Mouse (Mus musculus) myocyte (in vitro differentiated cells): Measurements from ENCODE around the gene Nos1ap. TPM values are rescaled to one million over a fixed set of nuclear protein-coding genes. Genes with fewer than 3 reads are reported as not detected.

Experiments used
- H3K27me3 ChIP-seq: one replicate; pipeline ENCODE4 v1.6.1; 2011; ENCODE audit not compliant: control insufficient read depth, insufficient read depth, insufficient read length
- H3K36me3 ChIP-seq: one replicate; pipeline ENCODE4 v1.6.1; 2011; ENCODE audit not compliant: control insufficient read depth, insufficient read depth
- H3K4me2 ChIP-seq: one replicate; pipeline ENCODE4 v1.6.1; 2011; ENCODE audit warnings: low read depth, control low read depth
- H3K4me3 ChIP-seq: one replicate; pipeline ENCODE4 v1.5.1; 2011; ENCODE audit warnings: mild to moderate bottlenecking, control low read depth, moderate library complexity
- H3K79me2 ChIP-seq: one replicate; pipeline ENCODE4 v1.6.1; 2011; ENCODE audit not compliant: control insufficient read depth, insufficient read depth
- H3ac ChIP-seq: one replicate; pipeline ENCODE4 v1.6.1; 2011; ENCODE audit not compliant: control insufficient read depth, insufficient read length
- CEBPB ChIP-seq: IDR thresholded peaks from 2 replicates; pipeline ENCODE4 v1.6.1; 2011; ENCODE audit warnings: mild to moderate bottlenecking, moderate library complexity; ENCODE audit not compliant: poor library complexity, insufficient read depth, severe bottlenecking
- E2F4 ChIP-seq: IDR thresholded peaks from one replicate; pipeline ENCODE4 v1.6.1; 2011; ENCODE audit warnings: mild to moderate bottlenecking, control low read depth, moderate library complexity; ENCODE audit not compliant: insufficient read depth
- MAX ChIP-seq: IDR thresholded peaks from one replicate; pipeline ENCODE4 v1.6.1; 2011; ENCODE audit warnings: low read depth, mild to moderate bottlenecking, control low read depth
- MYOD1 ChIP-seq, 3 experiments: IDR thresholded peaks; one replicate each; pipeline ENCODE4 v1.6.1; 2011; ENCODE audit warnings: control low read depth in 2 of 3, low read depth in 2 of 3, mild to moderate bottlenecking in 2 of 3, moderate library complexity in 1 of 3; ENCODE audit not compliant: insufficient read length in 2 of 3, control insufficient read depth in 1 of 3
- MYOG ChIP-seq, 3 experiments: IDR thresholded peaks; one replicate each; pipeline ENCODE4 v1.6.1; 2011; ENCODE audit warnings: control low read depth in 2 of 3, low read depth in 2 of 3, mild to moderate bottlenecking in 2 of 3; ENCODE audit not compliant: insufficient read length in 2 of 3, control insufficient read depth in 1 of 3, insufficient read depth in 1 of 3
- POLR2A ChIP-seq: IDR thresholded peaks from one replicate; pipeline ENCODE4 v1.6.1; 2011; ENCODE audit warnings: low read depth, mild to moderate bottlenecking, control low read depth, moderate library complexity; ENCODE audit not compliant: insufficient read length
- POLR2AphosphoS2 ChIP-seq: IDR thresholded peaks from one replicate; pipeline ENCODE4 v1.6.1; 2011; ENCODE audit warnings: low read depth, control low read depth; ENCODE audit not compliant: insufficient read length
- REST ChIP-seq: IDR thresholded peaks from one replicate; pipeline ENCODE4 v1.6.1; 2011; ENCODE audit warnings: mild to moderate bottlenecking, control low read depth, moderate library complexity; ENCODE audit not compliant: insufficient read depth, insufficient read length
- SRF ChIP-seq: IDR thresholded peaks from one replicate; pipeline ENCODE4 v1.6.1; 2011; ENCODE audit warnings: low read depth; ENCODE audit not compliant: control insufficient read depth, insufficient read length
- TCF12 ChIP-seq: IDR thresholded peaks from one replicate; pipeline ENCODE4 v1.6.1; 2011; ENCODE audit warnings: mild to moderate bottlenecking, control low read depth; ENCODE audit not compliant: poor library complexity, insufficient read depth, severe bottlenecking
- TCF3 ChIP-seq: IDR thresholded peaks from one replicate; pipeline ENCODE4 v1.6.1; 2011; ENCODE audit warnings: low read depth, control low read depth; ENCODE audit not compliant: insufficient read length
- USF1 ChIP-seq: IDR thresholded peaks from one replicate; pipeline ENCODE4 v1.6.1; 2011; ENCODE audit warnings: low read depth, mild to moderate bottlenecking, control low read depth, moderate library complexity
- polyA plus RNA-seq: library from polyadenylated mRNA; unstranded; fragments of >200 nt; fragmentation: generic; extraction: Trizol; gene quantifications from one replicate; pipeline ENCODE4 v1.2.1, GENCODE M21; 2012; ENCODE audit warnings: missing spikeins

The Nos1ap gene
- polyA plus RNA-seq, 1 experiment: 0.14 TPM

- no peak overlapping the region for H3K4me2 ChIP-seq
- H3K27me3 ChIP-seq: peaks cover 6% of the 10 kb centered on the region
- no peaks in the 10 kb centered on the region for H3K36me3 ChIP-seq
- H3ac ChIP-seq: no peak overlapping the region
- H3K4me3 ChIP-seq: no peak overlapping the region
- TF ChIP-seq TCF12 (no peak), CEBPB (no peak), MYOG (IDR thresholded peaks at IDR 0.05; ENCODE audit: control insufficient read depth in 1 of 3, insufficient read depth in 1 of 3, insufficient read length in 2 of 3, low read depth in 2 of 3) (no peak), POLR2A (no peak), MYOD1 (IDR thresholded peaks at IDR 0.05; ENCODE audit: control insufficient read depth in 1 of 3, insufficient read length in 2 of 3, low read depth in 2 of 3) (no peak), TCF3 (no peak), MAX (no peak), POLR2AphosphoS2 (no peak), SRF (no peak), E2F4 (no peak), USF1 (no peak), REST (no peak)
- no peaks in the 10 kb centered on the region for H3K79me2 ChIP-seq
Observed at GRCm38 (mm10) chr1:170492527-170492926, 97.1 kb downstream of the Nos1ap start.

GRCm38 (mm10) chr1:170492027-170492426 is 97.6 kb downstream of the Nos1ap start:
- peaks cover 6% of the 10 kb centered on the region for H3K27me3 ChIP-seq
- H3K4me3 ChIP-seq: no peak overlapping the region
- no peak overlapping the region for H3K4me2 ChIP-seq
- no peak overlapping the region for H3ac ChIP-seq
- no peaks in the 10 kb centered on the region for H3K36me3 ChIP-seq
- H3K79me2 ChIP-seq: no peaks in the 10 kb centered on the region
- TF ChIP-seq MAX (no peak), MYOG (IDR thresholded peaks at IDR 0.05; ENCODE audit: control insufficient read depth in 1 of 3, insufficient read depth in 1 of 3, insufficient read length in 2 of 3, low read depth in 2 of 3) (no peak), E2F4 (no peak), CEBPB (no peak)

- Histone ChIP-seq H3K4me2 (no peak overlapping the region), H3K79me2 (no peaks in the 10 kb centered on the region), H3K4me3 (no peak overlapping the region), H3K27me3 (peaks cover 6% of the 10 kb centered on the region), H3K36me3 (no peaks in the 10 kb centered on the region), H3ac (no peak overlapping the region)
- TF ChIP-seq MYOG (IDR thresholded peaks at IDR 0.05; ENCODE audit: control insufficient read depth in 1 of 3, insufficient read depth in 1 of 3, insufficient read length in 2 of 3, low read depth in 2 of 3): no peak
Observed at GRCm38 (mm10) chr1:170489936-170490335, 99.7 kb downstream of the Nos1ap start.

GRCm38 (mm10) chr1:170489450-170489849 is 100.2 kb downstream of the Nos1ap start:
- Histone ChIP-seq H3K27me3 (peaks cover 6% of the 10 kb centered on the region), H3K4me2 (no peak overlapping the region), H3K4me3 (no peak overlapping the region), H3K79me2 (no peaks in the 10 kb centered on the region), H3ac (no peak overlapping the region), H3K36me3 (no peaks in the 10 kb centered on the region)
- no peak for TF ChIP-seq MYOD1 (IDR thresholded peaks at IDR 0.05; ENCODE audit: control insufficient read depth in 1 of 3, insufficient read length in 2 of 3, low read depth in 2 of 3)
- TF ChIP-seq REST: no peak
- no peak for TF ChIP-seq CEBPB
- TF ChIP-seq TCF12: no peak
- TF ChIP-seq TCF3: no peak
- TF ChIP-seq SRF: no peak
- TF ChIP-seq USF1: no peak
- no peak for TF ChIP-seq POLR2A
- TF ChIP-seq MAX: no peak

- Histone ChIP-seq H3K36me3 (no peaks in the 10 kb centered on the region), H3K4me3 (no peak overlapping the region), H3K4me2 (no peak overlapping the region), H3ac (no peak overlapping the region), H3K27me3 (peaks cover 12% of the 10 kb centered on the region), H3K79me2 (no peaks in the 10 kb centered on the region)
- no peak for TF ChIP-seq POLR2AphosphoS2
- no peak for TF ChIP-seq USF1
- TF ChIP-seq MYOG (IDR thresholded peaks at IDR 0.05; ENCODE audit: control insufficient read depth in 1 of 3, insufficient read depth in 1 of 3, insufficient read length in 2 of 3, low read depth in 2 of 3): no peak
- TF ChIP-seq E2F4: no peak
- TF ChIP-seq TCF12: no peak
- no peak for TF ChIP-seq MAX
- no peak for TF ChIP-seq TCF3
- TF ChIP-seq SRF: no peak
- no peak for TF ChIP-seq POLR2A
Observed at GRCm38 (mm10) chr1:170485119-170485518, 104.5 kb downstream of the Nos1ap start.
